Comparison of ENCODE assay signal across 25 mouse cellular contexts in genomic region chrX:102053371-102053770, GRCm38 (mm10).
"Had no signal": no experiment of that assay in that cellular context is flagged by ENCODE, and none has a peak within 500 bp of the region (broad histone marks: within the 10 kb centered on the region; RNA-seq: fewer than 3 reads in every experiment).

No protein-coding gene starts in this region.

- H3K27ac ChIP-seq: heart, adult 2 months; heart, embryonic 10.5 days; hindbrain, embryonic 10.5 days; hindbrain, embryonic 13.5 days; hindbrain, embryonic 15.5 days; hindbrain, postnatal 0 days; kidney, embryonic 15.5 days; kidney, postnatal 0 days; limb, embryonic 10.5 days; limb, embryonic 12.5 days; liver, embryonic 13.5 days had no signal

- H3K4me3 ChIP-seq: heart, adult 2 months; heart, embryonic 10.5 days; heart, embryonic 12.5 days; hindbrain, embryonic 10.5 days; hindbrain, embryonic 13.5 days; hindbrain, embryonic 15.5 days; kidney, embryonic 15.5 days; limb, embryonic 10.5 days; limb, embryonic 12.5 days; liver, embryonic 13.5 days had no signal

- H3K4me1 ChIP-seq: heart, embryonic 10.5 days; heart, embryonic 12.5 days; hindbrain, embryonic 10.5 days; hindbrain, embryonic 13.5 days; hindbrain, embryonic 15.5 days; kidney, embryonic 15.5 days; limb, embryonic 10.5 days; limb, embryonic 12.5 days; liver, embryonic 13.5 days had no signal

- DNase-seq: gastrocnemius, postnatal 14 days; gastrocnemius, postnatal 36 days; heart, postnatal 10 days; heart, postnatal 4 days; kidney, adult 11 months; kidney, adult 2 months; kidney, adult 9 months; kidney, postnatal 14 days; kidney, postnatal 36 days; layer of hippocampus, adult 9-11 months; layer of hippocampus, postnatal 36 days; liver; liver, embryonic 13.5 days had no signal

- H3K9me3 ChIP-seq: heart, embryonic 10.5 days; heart, embryonic 12.5 days; hindbrain, embryonic 10.5 days; hindbrain, embryonic 13.5 days; hindbrain, embryonic 15.5 days; kidney, embryonic 15.5 days; limb, embryonic 10.5 days; limb, embryonic 12.5 days; liver, embryonic 13.5 days had no signal

- H3K36me3 ChIP-seq: heart, embryonic 12.5 days; hindbrain, embryonic 10.5 days; hindbrain, embryonic 13.5 days; hindbrain, embryonic 15.5 days; kidney, embryonic 15.5 days; limb, embryonic 10.5 days; limb, embryonic 12.5 days; liver, embryonic 13.5 days had no signal

- ATAC-seq: hindbrain, postnatal 0 days; intestine, embryonic 16.5 days had no signal
